Mouse (Mus musculus) ES-Bruce4 (cell line): ENCODE data around the gene Tgfbr2. TPM values are rescaled to one million over a fixed set of nuclear protein-coding genes. Genes with fewer than 3 reads are reported as not detected.

Experiments used
- H3K27ac ChIP-seq: 2 replicates; pipeline ENCODE4 v1.5.1; 2012; ENCODE audit warnings: low read length, inconsistent platforms; ENCODE audit not compliant: insufficient read depth
- H3K27me3 ChIP-seq: 2 replicates; pipeline ENCODE4 v1.6.1; 2012; ENCODE audit warnings: mild to moderate bottlenecking, low read length, inconsistent platforms; ENCODE audit not compliant: control insufficient read depth, poor library complexity, insufficient read depth, severe bottlenecking
- H3K36me3 ChIP-seq: 2 replicates; pipeline ENCODE4 v1.6.1; 2012; ENCODE audit warnings: inconsistent platforms, mild to moderate bottlenecking, low read length, moderate library complexity; ENCODE audit not compliant: control insufficient read depth, poor library complexity, insufficient read depth, severe bottlenecking
- H3K4me1 ChIP-seq: one replicate; pipeline ENCODE4 v1.8.1; 2011; ENCODE audit warnings: low read length; ENCODE audit not compliant: control insufficient read depth, insufficient read depth
- H3K4me3 ChIP-seq: 2 replicates; pipeline ENCODE4 v1.5.1; 2011; ENCODE audit warnings: low read depth, mild to moderate bottlenecking, low read length
- H3K9ac ChIP-seq: 2 replicates; pipeline ENCODE4 v1.6.1; 2012; ENCODE audit warnings: low read depth, mild to moderate bottlenecking, inconsistent platforms; ENCODE audit not compliant: poor library complexity, severe bottlenecking
- H3K9me3 ChIP-seq: replicated peaks from 2 replicates; pipeline ENCODE4 v1.6.1; 2012; ENCODE audit warnings: mild to moderate bottlenecking, low read length, inconsistent platforms; ENCODE audit not compliant: control insufficient read depth, poor library complexity, insufficient read depth, severe bottlenecking
- CTCF ChIP-seq: IDR thresholded peaks from one replicate; pipeline ENCODE4 v1.8.1; 2011; ENCODE audit warnings: low read depth, low read length
- EP300 ChIP-seq: IDR thresholded peaks from 2 replicates; pipeline ENCODE4 v1.6.1; 2011; ENCODE audit warnings: low read depth, low read length; ENCODE audit not compliant: insufficient read depth
- POLR2A ChIP-seq: IDR thresholded peaks from one replicate; pipeline ENCODE4 v1.8.1; 2011; ENCODE audit warnings: low read length; ENCODE audit not compliant: insufficient read depth
- polyA plus RNA-seq: library from polyadenylated mRNA; stranded (reverse); fragments of >200 nt; gene quantifications from 2 replicates; pipeline ENCODE4 v1.2.4, GENCODE M21; 2011; ENCODE audit warnings: low read depth; ENCODE audit not compliant: missing spikeins, insufficient read depth, insufficient read length

Gene Tgfbr2
- polyA plus RNA-seq, 1 experiment = 3.4 TPM

DNA sequence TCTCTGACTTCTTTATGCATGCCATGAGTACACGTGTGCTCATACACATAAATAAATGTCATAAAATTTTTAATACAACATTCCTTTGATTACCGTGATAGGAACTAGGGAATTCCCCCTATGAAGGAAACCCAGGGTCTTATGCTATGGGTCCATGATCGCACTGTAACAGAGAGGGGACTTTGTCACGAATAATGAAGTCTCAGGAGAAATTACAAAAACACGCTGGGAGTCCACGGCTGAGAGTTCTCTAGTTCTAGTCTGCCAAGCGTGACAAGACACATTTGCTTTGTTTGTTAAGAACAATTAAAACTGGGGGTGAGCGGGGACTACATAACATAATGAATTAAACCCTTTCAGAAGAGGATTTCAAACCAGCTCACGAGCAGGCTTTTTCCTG lies 23.3 kb upstream of the Tgfbr2 start:
- H3K27me3 ChIP-seq = no peaks in the 10 kb centered on the region
- no peak overlapping the region for H3K4me3 ChIP-seq
- H3K27ac ChIP-seq = no peak overlapping the region
- no peak overlapping the region for H3K9ac ChIP-seq
- TF ChIP-seq POLR2A (no peak), CTCF (no peak)
- H3K9me3 ChIP-seq = no peaks in the 10 kb centered on the region
- H3K36me3 ChIP-seq = no peaks in the 10 kb centered on the region
- no peaks in the 10 kb centered on the region for H3K4me1 ChIP-seq

DNA sequence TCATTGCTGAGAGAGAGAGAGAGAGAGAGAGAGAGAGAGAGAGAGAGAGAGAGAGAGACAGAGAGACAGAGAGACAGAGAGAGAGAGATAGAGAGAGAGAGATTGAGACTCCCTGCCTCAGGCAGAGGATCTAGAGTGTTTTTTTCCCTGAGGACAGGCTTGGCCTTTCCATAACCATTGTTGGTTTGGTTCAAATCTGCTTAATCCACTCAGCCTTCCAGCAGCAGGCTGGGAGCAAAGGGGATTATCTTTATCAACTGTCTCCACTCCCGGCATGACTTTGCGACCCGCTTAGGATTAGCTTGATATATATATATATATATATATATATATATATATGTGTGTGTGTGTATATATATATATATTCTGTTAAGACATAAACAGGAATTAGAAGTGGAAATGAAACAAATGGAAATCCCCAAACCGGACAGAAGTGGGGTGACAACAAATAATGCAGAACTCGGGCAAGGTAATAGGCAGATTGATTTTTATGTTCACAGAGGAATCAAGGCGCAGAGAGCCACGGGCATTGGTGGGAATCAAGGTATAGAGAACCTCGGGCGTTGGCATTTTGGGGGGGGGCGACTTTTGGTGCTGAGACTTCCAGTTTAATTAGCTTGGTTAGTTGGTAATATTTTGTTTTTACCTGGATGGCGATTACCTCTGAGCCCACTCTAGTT lies 22.5 kb upstream of the Tgfbr2 start:
- TF ChIP-seq EP300 (no peak), POLR2A (no peak), CTCF (no peak)
- H3K9me3 ChIP-seq = no peaks in the 10 kb centered on the region
- H3K27ac ChIP-seq = no peak overlapping the region
- H3K4me3 ChIP-seq = no peak overlapping the region
- H3K4me1 ChIP-seq = no peaks in the 10 kb centered on the region
- no peak overlapping the region for H3K9ac ChIP-seq
- no peaks in the 10 kb centered on the region for H3K27me3 ChIP-seq
- no peaks in the 10 kb centered on the region for H3K36me3 ChIP-seq

DNA sequence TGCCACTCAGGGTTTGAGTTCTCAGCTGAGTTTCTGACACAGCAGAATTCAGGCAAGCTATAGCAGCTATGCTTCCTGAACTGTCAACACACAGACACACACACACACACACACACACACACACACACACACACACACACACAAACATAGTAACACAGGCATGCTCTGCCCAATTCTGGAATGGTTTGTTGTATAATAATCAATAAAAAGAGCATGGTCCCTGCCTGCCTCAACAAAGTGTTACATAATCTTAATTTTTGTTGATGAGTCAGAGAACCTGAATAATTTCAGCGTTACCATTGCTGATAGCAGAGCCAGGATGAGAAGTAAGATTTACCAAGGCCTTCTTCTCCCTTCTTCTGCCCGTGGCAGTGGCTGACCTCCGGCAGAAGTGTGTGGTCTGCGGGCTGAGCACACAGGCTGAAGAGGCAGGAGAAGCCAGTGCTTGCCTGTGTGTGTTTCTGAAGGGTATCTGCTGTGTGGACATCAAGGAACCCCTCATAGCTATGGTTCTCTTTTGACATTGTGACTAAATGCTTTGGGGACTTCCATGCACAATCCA lies 18.8 kb upstream of the Tgfbr2 start:
- H3K9ac ChIP-seq = no peak overlapping the region
- TF ChIP-seq EP300 = no peak
- TF ChIP-seq POLR2A = no peak
- TF ChIP-seq CTCF = no peak

DNA sequence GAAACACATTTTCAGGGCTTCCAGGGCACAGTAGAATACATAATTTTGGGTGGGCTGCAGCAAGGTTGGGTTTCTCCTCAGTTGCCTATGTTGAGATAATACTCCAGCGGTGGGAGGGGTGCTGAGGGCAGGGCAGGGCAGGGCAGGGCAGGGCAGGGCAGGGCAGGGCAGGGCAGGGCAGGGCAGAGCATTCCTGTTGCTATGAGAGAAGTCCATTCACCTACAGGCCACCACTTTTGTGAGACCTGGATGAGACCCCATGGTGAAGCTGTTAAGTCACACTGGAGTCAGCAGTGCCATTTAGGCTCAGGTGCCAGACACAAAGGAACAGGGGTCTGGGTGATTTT lies 18.3 kb upstream of the Tgfbr2 start:
- no peak overlapping the region for H3K4me3 ChIP-seq
- no peaks in the 10 kb centered on the region for H3K4me1 ChIP-seq
- no peaks in the 10 kb centered on the region for H3K27me3 ChIP-seq
- H3K27ac ChIP-seq = no peak overlapping the region
- no peak overlapping the region for H3K9ac ChIP-seq
- no peaks in the 10 kb centered on the region for H3K9me3 ChIP-seq
- no peak for TF ChIP-seq EP300
- TF ChIP-seq CTCF = no peak
- no peak for TF ChIP-seq POLR2A
- H3K36me3 ChIP-seq = no peaks in the 10 kb centered on the region

More for the DNA sequence above, 18.8 kb upstream of the Tgfbr2 start:
- Histone ChIP-seq H3K4me1 (no peaks in the 10 kb centered on the region), H3K27ac (no peak overlapping the region), H3K9me3 (no peaks in the 10 kb centered on the region), H3K4me3 (no peak overlapping the region), H3K36me3 (no peaks in the 10 kb centered on the region), H3K27me3 (no peaks in the 10 kb centered on the region)

DNA sequence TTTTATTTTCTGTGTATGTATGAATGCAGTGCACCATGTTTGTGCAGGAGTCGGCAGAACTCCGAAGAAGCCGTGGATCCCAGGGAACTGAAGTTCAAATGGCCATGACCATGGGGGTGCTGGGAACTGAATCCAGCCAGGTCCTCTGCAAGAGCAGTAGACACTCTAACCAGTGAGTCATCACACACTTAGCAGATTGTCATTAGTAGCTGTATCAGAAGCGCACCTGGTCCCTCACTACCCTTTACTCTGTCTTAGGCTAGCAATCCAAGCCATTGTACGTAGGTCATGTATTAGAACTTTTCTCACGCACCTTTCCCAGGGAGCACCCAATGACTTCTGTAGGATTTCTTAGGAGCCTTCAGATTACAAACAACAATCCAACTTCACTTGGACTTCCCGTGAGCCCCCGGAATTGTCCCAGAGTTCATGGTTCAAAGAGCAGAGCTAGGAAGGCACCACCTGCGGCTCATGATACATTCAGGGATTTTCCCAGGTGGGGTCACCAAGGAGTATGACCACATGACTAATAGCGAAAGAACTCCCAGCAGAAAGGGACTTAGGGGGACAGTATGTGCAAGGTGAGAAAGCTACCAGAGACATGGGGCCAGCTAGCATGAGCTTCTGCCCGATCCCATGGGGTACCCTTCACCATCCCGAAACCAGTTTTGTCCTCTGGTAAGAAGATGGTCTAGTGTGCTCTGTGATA lies 17.8 kb upstream of the Tgfbr2 start:
- no peak overlapping the region for H3K4me3 ChIP-seq
- no peak overlapping the region for H3K27ac ChIP-seq
- H3K9ac ChIP-seq = no peak overlapping the region
- TF ChIP-seq CTCF (no peak), POLR2A (no peak), EP300 (no peak)
- H3K4me1 ChIP-seq = no peaks in the 10 kb centered on the region
- no peaks in the 10 kb centered on the region for H3K36me3 ChIP-seq
- no peaks in the 10 kb centered on the region for H3K27me3 ChIP-seq
- no peaks in the 10 kb centered on the region for H3K9me3 ChIP-seq

DNA sequence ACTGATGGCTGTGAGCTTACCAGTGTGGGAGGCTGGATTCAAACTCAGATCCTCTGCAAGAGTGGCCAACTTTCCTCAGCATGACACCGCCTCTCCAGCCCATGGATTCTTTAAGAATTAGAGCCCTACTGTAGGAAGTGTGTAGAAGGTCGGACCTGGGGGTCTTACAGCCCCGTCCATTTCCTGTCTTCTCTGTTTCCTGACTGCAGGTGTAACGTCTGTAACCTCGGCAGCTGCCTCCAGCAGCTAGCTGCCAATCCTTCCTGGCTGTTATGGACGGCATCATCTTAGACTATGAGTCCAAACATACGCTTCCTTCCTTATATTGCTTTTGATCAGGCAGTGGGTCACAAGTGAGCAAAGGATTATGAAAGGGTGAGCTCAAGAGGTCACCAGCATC lies 17.1 kb upstream of the Tgfbr2 start:
- no peaks in the 10 kb centered on the region for H3K4me1 ChIP-seq
- no peaks in the 10 kb centered on the region for H3K36me3 ChIP-seq
- no peak overlapping the region for H3K4me3 ChIP-seq
- no peak for TF ChIP-seq CTCF
- no peak for TF ChIP-seq EP300
- no peak for TF ChIP-seq POLR2A
- no peaks in the 10 kb centered on the region for H3K9me3 ChIP-seq
- H3K27ac ChIP-seq = no peak overlapping the region
- H3K9ac ChIP-seq = no peak overlapping the region
- H3K27me3 ChIP-seq = no peaks in the 10 kb centered on the region
